Mouse (Mus musculus): ENCODE data around the gene Noc4l.

DNA sequence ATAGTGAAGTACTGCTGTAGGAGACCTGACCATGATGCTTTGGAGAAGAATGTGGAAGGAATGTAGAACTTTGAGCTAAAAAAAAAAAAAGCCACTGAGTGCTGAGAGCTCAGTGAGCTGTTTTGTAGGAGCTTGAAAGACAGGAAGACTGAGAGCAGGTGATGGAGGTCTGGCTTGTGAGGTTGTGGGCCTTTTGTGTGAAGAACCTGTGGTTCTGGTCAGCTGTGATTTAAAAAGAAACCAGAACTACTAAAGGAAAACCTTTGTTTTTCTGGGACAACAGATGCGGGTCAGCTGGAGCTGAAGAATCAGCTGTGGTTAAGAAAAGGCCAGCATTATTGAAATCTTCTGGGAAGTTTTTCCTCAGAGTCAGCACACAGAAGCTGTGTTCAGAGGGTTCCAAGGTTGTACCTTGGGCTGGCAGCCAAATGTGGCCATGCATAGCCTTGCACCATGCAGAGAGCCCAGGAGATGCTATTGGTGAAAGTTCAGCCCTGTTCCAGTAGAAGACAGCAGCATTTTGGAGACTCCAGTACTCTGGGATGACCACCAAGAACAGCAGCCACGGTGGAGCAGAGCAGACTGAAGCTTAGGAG lies 23.6 kb downstream of the Noc4l start:
- no peak for TF ChIP-seq CTCF (conservative IDR thresholded peaks at IDR 0.05; ENCODE audit: low read length)
- TF ChIP-seq NANOG (IDR thresholded peaks at IDR 0.05; ENCODE audit: borderline replicate concordance, low read length): no peak

Measured in E14TG2a.4 (cell line).